In genomic region chr3:148926330-148926729, GRCm38 (mm10) we compare ENCODE assay signal across 22 mouse cellular contexts.
DNase-seq lines count a peak whose midpoint lies in the region; ATAC-seq and TF ChIP-seq lines count a peak whose summit lies in the region.
"Had no signal": no experiment of that assay in that cellular context is flagged by ENCODE, and none has a peak within 500 bp of the region (broad histone marks: within the 10 kb centered on the region; RNA-seq: fewer than 3 reads in every experiment).

No protein-coding gene starts in this region.

- H3K4me2 ChIP-seq in embryonic facial prominence, embryonic 13.5 days, result no peak overlapping the region
- H3K4me2 ChIP-seq in hindbrain, embryonic 16.5 days (ENCODE audit: low read length), result no peak overlapping the region
- H3K4me2 ChIP-seq in midbrain, postnatal 0 days (ENCODE audit: low read depth, low read length, poor library complexity, severe bottlenecking), result no peak overlapping the region
- H3K4me2 ChIP-seq: hindbrain, embryonic 14.5 days; liver, embryonic 13.5 days; lung, embryonic 14.5 days; neural tube, embryonic 15.5 days had no signal

- TF ChIP-seq CTCF in midbrain, postnatal 0 days (IDR thresholded peaks at IDR 0.05), result no peak

- H3K27ac ChIP-seq in embryonic facial prominence, embryonic 10.5 days (replicated peaks), result 0 out of 2 replicates have a peak overlapping the region, but pooled peaks have one; percentile 7
- 0 out of 2 replicates have a peak overlapping the region, but pooled peaks have one; percentile 24 for H3K27ac ChIP-seq in embryonic facial prominence, embryonic 13.5 days
- H3K27ac ChIP-seq in hindbrain, embryonic 16.5 days (ENCODE audit: low read depth, low read length), result no peak overlapping the region
- no peak overlapping the region for H3K27ac ChIP-seq in midbrain, postnatal 0 days (ENCODE audit: low read depth, low read length)
- H3K27ac ChIP-seq: forebrain, embryonic 10.5 days; hindbrain, embryonic 14.5 days; liver, embryonic 13.5 days; macrophage; neural tube, embryonic 15.5 days had no signal

- H3K9me3 ChIP-seq in embryonic facial prominence, embryonic 10.5 days, result no peaks in the 10 kb centered on the region
- H3K9me3 ChIP-seq in embryonic facial prominence, embryonic 13.5 days, result no peaks in the 10 kb centered on the region
- H3K9me3 ChIP-seq in hindbrain, embryonic 16.5 days (ENCODE audit: control insufficient read depth, low read length), result no peaks in the 10 kb centered on the region
- H3K9me3 ChIP-seq in midbrain, postnatal 0 days (ENCODE audit: low read length), result no peaks in the 10 kb centered on the region
- H3K9me3 ChIP-seq: forebrain, embryonic 10.5 days; liver, embryonic 13.5 days; neural tube, embryonic 15.5 days had no signal

- no peak overlapping the region for H3K9ac ChIP-seq in embryonic facial prominence, embryonic 13.5 days
- no peak overlapping the region for H3K9ac ChIP-seq in hindbrain, embryonic 16.5 days (ENCODE audit: low read depth, low read length)
- no peak overlapping the region for H3K9ac ChIP-seq in midbrain, postnatal 0 days (replicated peaks; ENCODE audit: low read length, poor library complexity, severe bottlenecking)
- H3K9ac ChIP-seq: hindbrain, embryonic 14.5 days; liver, embryonic 13.5 days; lung, embryonic 14.5 days; neural tube, embryonic 15.5 days had no signal

- no peak for ATAC-seq in embryonic facial prominence, embryonic 13.5 days (ENCODE audit: insufficient number of reproducible peaks, insufficient read depth, low FRiP score, low TSS enrichment, low read depth)
- ATAC-seq in hindbrain, embryonic 16.5 days, result no peak
- ATAC-seq in midbrain, postnatal 0 days (ENCODE audit: low FRiP score), result no peak
- ATAC-seq: activated CD4-positive, CD25-positive, alpha-beta regulatory T cell, adult 4 months; forebrain, embryonic 16.5 days had no signal

- H3K4me1 ChIP-seq in embryonic facial prominence, embryonic 10.5 days, result peaks cover 35% of the 10 kb centered on the region
- H3K4me1 ChIP-seq in embryonic facial prominence, embryonic 13.5 days, result peaks cover 43% of the 10 kb centered on the region
- peaks cover 5% of the 10 kb centered on the region; the same call in 1 of the 2 replicates for H3K4me1 ChIP-seq in hindbrain, embryonic 16.5 days (ENCODE audit: control insufficient read depth, insufficient read depth, low read depth, low read length)
- no peaks in the 10 kb centered on the region; the same call in 1 of the 2 replicates for H3K4me1 ChIP-seq in midbrain, postnatal 0 days (ENCODE audit: insufficient read depth, low read length)
- H3K4me1 ChIP-seq: liver, embryonic 13.5 days had no signal

- WGBS in embryonic facial prominence, embryonic 10.5 days, result 62% methylated on average over 3 of the region's 3 CpGs
- WGBS in embryonic facial prominence, embryonic 13.5 days, result 59% methylated on average over 3 of the region's 3 CpGs
- WGBS in hindbrain, embryonic 16.5 days, result 73% methylated on average over 3 of the region's 3 CpGs
- WGBS in midbrain, postnatal 0 days, result 77% methylated on average over 3 of the region's 3 CpGs

- no peaks in the 10 kb centered on the region for H3K27me3 ChIP-seq in embryonic facial prominence, embryonic 10.5 days (replicated peaks; ENCODE audit: low read depth, poor library complexity, severe bottlenecking)
- H3K27me3 ChIP-seq in embryonic facial prominence, embryonic 13.5 days, result no peaks in the 10 kb centered on the region
- no peaks in the 10 kb centered on the region for H3K27me3 ChIP-seq in hindbrain, embryonic 16.5 days (replicated peaks; ENCODE audit: control insufficient read depth, insufficient read depth, low read length)
- H3K27me3 ChIP-seq in midbrain, postnatal 0 days (ENCODE audit: insufficient read depth, low read length), result no peaks in the 10 kb centered on the region
- H3K27me3 ChIP-seq: liver, embryonic 13.5 days; neural tube, embryonic 15.5 days had no signal

- H3K36me3 ChIP-seq in embryonic facial prominence, embryonic 10.5 days (replicated peaks), result peaks cover 4% of the 10 kb centered on the region; the same call in 1 of the 2 replicates
- H3K36me3 ChIP-seq in embryonic facial prominence, embryonic 13.5 days, result 0 out of 2 replicates have a peak, but pooled peaks cover 2% of the 10 kb centered on the region
- H3K36me3 ChIP-seq in hindbrain, embryonic 16.5 days (ENCODE audit: control insufficient read depth, insufficient read depth, low read length), result no peaks in the 10 kb centered on the region
- H3K36me3 ChIP-seq in midbrain, postnatal 0 days (ENCODE audit: insufficient read depth, low read length), result no peaks in the 10 kb centered on the region
- H3K36me3 ChIP-seq: liver, embryonic 13.5 days; neural tube, embryonic 15.5 days had no signal

- H3K4me3 ChIP-seq in embryonic facial prominence, embryonic 10.5 days, result no peak overlapping the region
- no peak overlapping the region for H3K4me3 ChIP-seq in embryonic facial prominence, embryonic 13.5 days
- no peak overlapping the region for H3K4me3 ChIP-seq in hindbrain, embryonic 16.5 days (ENCODE audit: low read length)
- H3K4me3 ChIP-seq in midbrain, postnatal 0 days (ENCODE audit: low read depth, low read length), result no peak overlapping the region
- H3K4me3 ChIP-seq: forebrain, embryonic 10.5 days; liver, embryonic 13.5 days; neural tube, embryonic 15.5 days had no signal

- peak; percentile 27 for DNase-seq in kidney, adult 9 months
- DNase-seq in kidney, postnatal 36 days, result no peak
- DNase-seq in embryonic facial prominence, embryonic 10.5 days (ENCODE audit: low spot score), result no peak
- DNase-seq in kidney, postnatal 14 days, result peak; percentile 35
- no peak for DNase-seq in midbrain, postnatal 0 days (ENCODE audit: low spot score)
- DNase-seq: adrenal gland, postnatal 10 days; cerebellum, adult 2 months; cerebellum, postnatal 25 days; gastrocnemius, postnatal 10 days; heart, postnatal 4 days; layer of hippocampus, postnatal 36 days; liver, embryonic 13.5 days; lung, embryonic 14.5 days; thymus, adult 18-20 months had no signal

Comparison
In these comparisons a context has a peak if more than half of its experiments do, and no peak if none do; other contexts are left out.
1. DNase-seq: peak in kidney, adult 9 months (single experiment) and kidney, postnatal 14 days (single experiment); none in kidney, postnatal 36 days (0 of 2), embryonic facial prominence, embryonic 10.5 days (single experiment) and midbrain, postnatal 0 days (single experiment).
2. H3K27ac ChIP-seq: peak in embryonic facial prominence, embryonic 10.5 days (single experiment) and embryonic facial prominence, embryonic 13.5 days (single experiment); none in hindbrain, embryonic 16.5 days (single experiment) and midbrain, postnatal 0 days (single experiment).